Mouse (Mus musculus) stomach, embryonic 15.5 days (tissue): ENCODE results near the gene Vmn2r88. TPM values are rescaled to one million over a fixed set of nuclear protein-coding genes. Genes with fewer than 3 reads are reported as not detected.

Experiments used
- polyA plus RNA-seq: library from polyadenylated mRNA; unstranded; fragments of >200 nt; fragmentation: Nextera tagmentation; extraction: Ambion mirVana; gene quantifications from 2 replicates; pipeline ENCODE4 v1.2.1, GENCODE M21; 2015

The Vmn2r88 gene
- polyA plus RNA-seq, 1 experiment from 2014 or later, result not detected

Other genes with a start within 250 kb of the Vmn2r88 start
- gene Rnase2b, start 248.6 kb upstream of the Vmn2r88 start, polyA plus RNA-seq, result not detected in 2 replicates
- gene Ang2, start 211.7 kb upstream of the Vmn2r88 start, polyA plus RNA-seq, result not detected in 2 replicates
- not detected in 2 replicates for gene Ear14, start 207.4 kb upstream of the Vmn2r88 start, polyA plus RNA-seq
- not detected in 2 replicates for gene Rnase2a, start 154.7 kb upstream of the Vmn2r88 start, polyA plus RNA-seq
- not detected in 2 replicates for gene Gm7247, start 49.1 kb upstream of the Vmn2r88 start, polyA plus RNA-seq
- not detected in 2 replicates for gene Vmn2r89, start 41.0 kb downstream of the Vmn2r88 start, polyA plus RNA-seq
- gene Gm5622, start 142.0 kb downstream of the Vmn2r88 start, polyA plus RNA-seq, result not detected in 2 replicates
- not detected in 2 replicates for gene Gm17175, start 163.2 kb downstream of the Vmn2r88 start, polyA plus RNA-seq
- not detected in 2 replicates for gene Gm17174, start 181.3 kb downstream of the Vmn2r88 start, polyA plus RNA-seq
- not detected in 2 replicates for gene Gm17078, start 200.5 kb downstream of the Vmn2r88 start, polyA plus RNA-seq
- not detected in 2 replicates for gene Gm4181, start 224.8 kb downstream of the Vmn2r88 start, polyA plus RNA-seq